Comparison of ENCODE assay signal across 9 mouse cellular contexts in genomic region chr15:89182328-89182741, GRCm38 (mm10). TPM values are rescaled to one million over a fixed set of nuclear protein-coding genes. Genes with fewer than 3 reads are reported as not detected.
DNase-seq lines count a peak whose midpoint lies in the region; ATAC-seq lines count a peak whose summit lies in the region.
"Had no signal": no experiment of that assay in that cellular context is flagged by ENCODE, and none has a peak within 500 bp of the region (broad histone marks: within the 10 kb centered on the region; RNA-seq: fewer than 3 reads in every experiment).

No protein-coding gene starts in this region.

- H3K4me1 ChIP-seq in heart, embryonic 15.5 days (replicated peaks) = peaks cover 43% of the 10 kb centered on the region
- peaks cover 63% of the 10 kb centered on the region for H3K4me1 ChIP-seq in midbrain, embryonic 12.5 days

- H3K36me3 ChIP-seq in heart, embryonic 15.5 days = peaks cover 5% of the 10 kb centered on the region; the same call in 1 of the 2 replicates
- peaks cover 26% of the 10 kb centered on the region for H3K36me3 ChIP-seq in midbrain, embryonic 12.5 days

- no peak for ATAC-seq in cerebellum, adult (ENCODE audit: insufficient number of reproducible peaks, low FRiP score, low TSS enrichment)
- ATAC-seq in common myeloid progenitor, adult 5-6 weeks (replicated peaks; ENCODE audit: low read depth, poor library complexity, severe bottlenecking) = peak; percentile 12; the same call in 1 of the 2 replicates
- ATAC-seq in heart, embryonic 15.5 days (replicated peaks; ENCODE audit: insufficient number of reproducible peaks, insufficient read depth, low FRiP score, low read depth) = no peak
- ATAC-seq in midbrain, embryonic 12.5 days (ENCODE audit: low FRiP score, low read depth) = no peak
- ATAC-seq in activated CD4-positive, CD25-positive, alpha-beta regulatory T cell, adult 4 months = no peak

- DNase-seq in cerebellum, adult 11-12 months = peak; percentile 83
- DNase-seq in kidney, postnatal 10 days = peak; percentile 73
- no peak for DNase-seq in left cerebral cortex, adult 18-20 months (ENCODE audit: low spot score in 2 of 2)

- WGBS in heart, embryonic 15.5 days = 14% methylated on average over 6 of the region's 6 CpGs
- 42% methylated on average over 6 of the region's 6 CpGs for WGBS in midbrain, embryonic 12.5 days

- H3K4me3 ChIP-seq in heart, embryonic 15.5 days = no peak overlapping the region
- H3K4me3 ChIP-seq in midbrain, embryonic 12.5 days = no peak overlapping the region

- peak overlapping the region; percentile 94 for H3K4me2 ChIP-seq in heart, embryonic 15.5 days
- H3K4me2 ChIP-seq in midbrain, embryonic 12.5 days (replicated peaks) = 0 out of 2 replicates have a peak overlapping the region, but pooled peaks have one; percentile 5

- H3K27me3 ChIP-seq in heart, embryonic 15.5 days = no peaks in the 10 kb centered on the region
- H3K27me3 ChIP-seq in midbrain, embryonic 12.5 days = no peaks in the 10 kb centered on the region
- H3K27me3 ChIP-seq: CH12.LX had no signal

- no peak overlapping the region for H3K9ac ChIP-seq in heart, embryonic 15.5 days
- no peak overlapping the region for H3K9ac ChIP-seq in midbrain, embryonic 12.5 days (replicated peaks)

- H3K27ac ChIP-seq in heart, embryonic 15.5 days = peak overlapping the region; percentile 92
- H3K27ac ChIP-seq in midbrain, embryonic 12.5 days (replicated peaks) = peak overlapping the region; percentile 60; the same call in 1 of the 2 replicates

- H3K9me3 ChIP-seq in heart, embryonic 15.5 days (replicated peaks) = no peaks in the 10 kb centered on the region
- H3K9me3 ChIP-seq in midbrain, embryonic 12.5 days = no peaks in the 10 kb centered on the region

RNA-seq across cellular contexts. Expression of gene Plxnb2, which starts 1.7 kb away (rescaled TPM):
- 20.2 and 29.2 TPM in 2 replicates for total RNA-seq in common myeloid progenitor, adult 5-6 weeks (2017)
- polyA plus RNA-seq in heart, embryonic 15.5 days (2015; fragmentation: Nextera tagmentation; extraction: Ambion mirVana) = 76.5 and 109 TPM in 2 replicates
- 164 and 170 TPM in 2 replicates for polyA plus RNA-seq in midbrain, embryonic 12.5 days (2016; fragmentation: Nextera tagmentation; extraction: Ambion mirVana)
- total RNA-seq in left cerebral cortex, adult 18-20 months (2021) = 10 to 100 TPM; 47.3 to 54.9 TPM
- 1 to 10 TPM; 1.0 to 2.1 TPM for polyA plus RNA-seq in activated CD4-positive, CD25-positive, alpha-beta regulatory T cell, adult 4 months (2017; shearing (Covaris generic))

RNA-seq across cellular contexts. Expression of gene Dennd6b, which starts 14.0 kb away (rescaled TPM):
- total RNA-seq in common myeloid progenitor, adult 5-6 weeks (2017) = 1.6 and 2.3 TPM in 2 replicates
- 15.3 and 18.2 TPM in 2 replicates for polyA plus RNA-seq in heart, embryonic 15.5 days (2015; fragmentation: Nextera tagmentation; extraction: Ambion mirVana)
- 53.3 and 58.6 TPM in 2 replicates for polyA plus RNA-seq in midbrain, embryonic 12.5 days (2016; fragmentation: Nextera tagmentation; extraction: Ambion mirVana)
- total RNA-seq in left cerebral cortex, adult 18-20 months (2021) = 10 to 100 TPM; 45.9 to 52.9 TPM
- 1 to 10 TPM; 7.7 to 8.4 TPM for polyA plus RNA-seq in activated CD4-positive, CD25-positive, alpha-beta regulatory T cell, adult 4 months (2017; shearing (Covaris generic))

RNA-seq across cellular contexts. Expression of gene Ppp6r2, which starts 29.0 kb away (rescaled TPM):
- 15.6 and 22.7 TPM in 2 replicates for total RNA-seq in common myeloid progenitor, adult 5-6 weeks (2017)
- 18.6 and 22.7 TPM in 2 replicates for polyA plus RNA-seq in heart, embryonic 15.5 days (2015; fragmentation: Nextera tagmentation; extraction: Ambion mirVana)
- polyA plus RNA-seq in midbrain, embryonic 12.5 days (2016; fragmentation: Nextera tagmentation; extraction: Ambion mirVana) = 63.7 and 68.5 TPM in 2 replicates
- 100 to 1,000 TPM; 155 to 157 TPM for total RNA-seq in left cerebral cortex, adult 18-20 months (2021)
- polyA plus RNA-seq in activated CD4-positive, CD25-positive, alpha-beta regulatory T cell, adult 4 months (2017; shearing (Covaris generic)) = 10 to 100 TPM; 20.8 to 25.1 TPM

RNA-seq across cellular contexts. Expression of gene Mapk11, which starts 32.9 kb away (rescaled TPM):
- total RNA-seq in common myeloid progenitor, adult 5-6 weeks (2017) = 0.50 and 0.73 TPM in 2 replicates
- polyA plus RNA-seq in heart, embryonic 15.5 days (2015; fragmentation: Nextera tagmentation; extraction: Ambion mirVana) = 3.1 and 4.1 TPM in 2 replicates
- 45.7 and 50.2 TPM in 2 replicates for polyA plus RNA-seq in midbrain, embryonic 12.5 days (2016; fragmentation: Nextera tagmentation; extraction: Ambion mirVana)
- 10 to 100 TPM; 49.1 to 55.1 TPM for total RNA-seq in left cerebral cortex, adult 18-20 months (2021)
- polyA plus RNA-seq in activated CD4-positive, CD25-positive, alpha-beta regulatory T cell, adult 4 months (2017; shearing (Covaris generic)) = 10 to 100 TPM; 21.2 to 22.5 TPM

RNA-seq across cellular contexts. Expression of gene Mapk12, which starts 41.8 kb away (rescaled TPM):
- not detected in 2 replicates for total RNA-seq in common myeloid progenitor, adult 5-6 weeks (2017)
- polyA plus RNA-seq in heart, embryonic 15.5 days (2015; fragmentation: Nextera tagmentation; extraction: Ambion mirVana) = 16.0 and 19.1 TPM in 2 replicates
- 14.5 and 20.1 TPM in 2 replicates for polyA plus RNA-seq in midbrain, embryonic 12.5 days (2016; fragmentation: Nextera tagmentation; extraction: Ambion mirVana)
- total RNA-seq in left cerebral cortex, adult 18-20 months (2021) = 1 to 10 TPM; 7.4 to 9.2 TPM
- polyA plus RNA-seq in activated CD4-positive, CD25-positive, alpha-beta regulatory T cell, adult 4 months (2017; shearing (Covaris generic)) = 1 to 10 TPM; 1.1 to 2.1 TPM

Comparison
In these comparisons a context has a peak if more than half of its experiments do, and no peak if none do; other contexts are left out.
1. DNase-seq: peak in cerebellum, adult 11-12 months (single experiment) and kidney, postnatal 10 days (single experiment); none in left cerebral cortex, adult 18-20 months (0 of 2).
2. RNA of gene Plxnb2, which starts 1.7 kb away (polyA plus RNA-seq): 164 to 170 TPM in midbrain, embryonic 12.5 days and 76.5 to 109 TPM in heart, embryonic 15.5 days; 1.0 to 2.1 TPM in activated CD4-positive, CD25-positive, alpha-beta regulatory T cell, adult 4 months; every median in the first group is over 10 times any median in the second.